Mouse (Mus musculus) hindbrain, embryonic 11.5 days (tissue): Measurements from ENCODE around the gene Zc3hav1l. TPM values are rescaled to one million over a fixed set of nuclear protein-coding genes. Genes with fewer than 3 reads are reported as not detected.

ENCODE experiments used
- ATAC-seq: fragments of 200-750 bp; cut with Nextera tagmentation; 2 replicates; pipeline ENCODE4 v1.8.0; 2017; ENCODE audit warnings: mild to moderate bottlenecking, moderate TSS enrichment, moderate library complexity; ENCODE audit not compliant: low FRiP score
- DNase-seq: peaks from one replicate; pipeline ENCODE4 v3.0.0-alpha.2; 2015; ENCODE audit warnings: low spot score
- H3K27ac ChIP-seq: fragments of 300-500 bp; sonication (generic); 2 replicates; pipeline ENCODE4 v1.5.1; 2014; ENCODE audit warnings: mild to moderate bottlenecking, low read depth, low read length
- H3K27me3 ChIP-seq: fragments of 300-500 bp; sonication (generic); 2 replicates; pipeline ENCODE4 v1.6.1; 2014; ENCODE audit warnings: mild to moderate bottlenecking, low read length, moderate library complexity, mixed read lengths; ENCODE audit not compliant: control insufficient read depth, insufficient read depth
- H3K36me3 ChIP-seq: fragments of 300-500 bp; sonication (generic); 2 replicates; pipeline ENCODE4 v1.6.1; 2014; ENCODE audit warnings: mild to moderate bottlenecking, low read length, moderate library complexity, mixed read lengths; ENCODE audit not compliant: control insufficient read depth, insufficient read depth
- H3K4me1 ChIP-seq: fragments of 300-500 bp; sonication (generic); replicated peaks from 2 replicates; pipeline ENCODE4 v1.6.1; 2014; ENCODE audit warnings: low read length, mixed read lengths; ENCODE audit not compliant: control insufficient read depth, insufficient read depth
- H3K4me2 ChIP-seq: fragments of 300-500 bp; sonication (generic); replicated peaks from 2 replicates; pipeline ENCODE4 v1.6.1; 2014; ENCODE audit warnings: mild to moderate bottlenecking, low read depth, low read length
- H3K4me3 ChIP-seq: fragments of 300-500 bp; sonication (generic); 2 replicates; pipeline ENCODE4 v1.5.1; 2014; ENCODE audit warnings: low read depth, low read length
- H3K9ac ChIP-seq: fragments of 300-500 bp; sonication (generic); 2 replicates; pipeline ENCODE4 v1.6.1; 2014; ENCODE audit warnings: low read depth, low read length
- H3K9me3 ChIP-seq: fragments of 300-500 bp; sonication (generic); 2 replicates; pipeline ENCODE4 v1.6.1; 2016; ENCODE audit warnings: low read length; ENCODE audit not compliant: control insufficient read depth
- WGBS: fragments of 180-500 bp; shearing (Covaris S2); extraction: QIAGEN DNeasy Blood & Tissue Kit; methylation state at CpG from one replicate; pipeline ENCODE4 v1.1.7; 2014; 5-methylcytosine and 5-hydroxymethylcytosine counted together
- polyA plus RNA-seq: library from polyadenylated mRNA; unstranded; fragments of >200 nt; fragmentation: Nextera tagmentation; extraction: Ambion mirVana; gene quantifications from 2 replicates; pipeline ENCODE4 v1.2.1, GENCODE M21; 2014

Gene Zc3hav1l
- polyA plus RNA-seq = 13.9 and 14.9 TPM in 2 replicates

DNA sequence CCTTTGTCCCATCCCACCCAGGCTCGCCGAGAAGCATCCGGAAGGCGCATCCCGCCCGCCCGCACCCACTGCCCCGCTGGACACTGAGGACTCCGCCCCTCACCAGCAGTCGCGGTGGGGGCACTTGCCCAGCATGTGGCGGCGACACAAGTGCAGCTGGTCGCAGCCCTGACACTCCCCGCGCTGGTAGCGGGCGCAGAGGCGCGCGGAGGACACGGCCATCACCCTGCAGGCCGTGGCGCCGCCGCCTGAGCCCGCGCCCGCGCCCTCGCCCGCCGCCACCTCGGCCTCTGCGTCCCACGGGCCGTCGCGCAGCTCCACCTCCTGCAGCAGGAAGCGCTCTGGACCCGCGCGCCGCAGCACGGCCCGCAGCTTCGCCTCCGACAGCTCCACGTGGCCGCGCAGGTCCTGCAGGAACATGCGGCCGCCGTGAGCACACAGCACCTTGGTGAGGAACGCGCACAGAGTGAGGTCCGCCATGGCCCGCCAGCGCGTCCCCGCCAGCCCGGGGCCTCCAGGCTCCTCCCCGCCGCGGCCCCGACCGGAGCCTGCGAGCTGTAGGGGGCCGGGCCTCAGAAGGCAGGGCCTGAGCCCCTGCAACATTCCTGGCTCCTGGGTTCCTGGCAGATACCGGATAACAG, at the start of gene Zc3hav1l:
Gene Zc3hav1l, minus strand, starts transcription at position 499 of the 641 bp plus-strand sequence.
- under 1% methylated on average over 53 of the region's 70 CpGs for WGBS
- Histone ChIP-seq H3K27me3 (no peaks in the 10 kb centered on the region), H3K27ac (peak within 1 kb of the TSS; percentile 94), H3K4me1 (no peaks in the 10 kb centered on the region), H3K36me3 (peaks cover 5% of the 10 kb centered on the region; the same call in 1 of the 2 replicates), H3K9ac (peak within 1 kb of the TSS; percentile 90), H3K4me2 (peak within 1 kb of the TSS; percentile 78), H3K4me3 (peak within 1 kb of the TSS; percentile 59), H3K9me3 (no peaks in the 10 kb centered on the region)
- ATAC-seq (peak; percentile 96), DNase-seq (peak; percentile 86)

GRCm38 (mm10) chr6:38347875-38348274, 48.8 kb upstream of the Zc3hav1l start:
- H3K27me3 ChIP-seq = peaks cover 17% of the 10 kb centered on the region
- H3K4me3 ChIP-seq = no peak overlapping the region
- DNase-seq (no peak), ATAC-seq (no peak)
- no peak overlapping the region for H3K4me2 ChIP-seq
- H3K9me3 ChIP-seq = no peaks in the 10 kb centered on the region
- H3K4me1 ChIP-seq = no peaks in the 10 kb centered on the region
- H3K27ac ChIP-seq = no peak overlapping the region
- H3K9ac ChIP-seq = no peak overlapping the region
- 76% methylated on average over 5 of the region's 5 CpGs for whole genome bisulfite sequencing
- no peaks in the 10 kb centered on the region for H3K36me3 ChIP-seq

DNA sequence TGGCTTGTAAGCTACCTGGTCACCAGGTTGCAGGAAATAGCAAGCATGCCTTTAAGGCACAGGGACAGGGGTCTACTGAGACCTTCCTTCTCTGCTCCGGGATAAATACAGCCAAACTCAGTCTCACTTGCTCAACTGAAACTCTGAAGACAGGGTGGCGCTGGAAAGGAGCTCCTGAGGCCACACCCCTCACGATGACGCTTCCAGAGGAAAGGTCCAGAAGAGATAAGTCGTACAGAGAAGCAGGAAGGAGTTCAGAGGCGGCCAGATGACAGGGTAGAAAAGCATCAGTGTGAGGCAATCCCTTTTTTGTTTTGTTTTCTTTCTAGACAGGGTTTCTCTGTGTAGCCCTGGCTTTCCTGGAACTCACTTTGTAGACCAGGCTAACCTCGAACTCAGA, 46.7 kb upstream of the Zc3hav1l start:
- Histone ChIP-seq H3K4me3 (no peak overlapping the region), H3K27ac (no peak overlapping the region), H3K9me3 (no peaks in the 10 kb centered on the region), H3K36me3 (no peaks in the 10 kb centered on the region), H3K4me1 (no peaks in the 10 kb centered on the region), H3K9ac (no peak overlapping the region), H3K4me2 (no peak overlapping the region), H3K27me3 (peaks cover 3% of the 10 kb centered on the region; the same call in 1 of the 2 replicates)
- ATAC-seq = no peak
- WGBS = 58% methylated on average over 7 of the region's 7 CpGs
- DNase-seq = no peak

GRCm38 (mm10) chr6:38344006-38344670, 45.1 kb upstream of the Zc3hav1l start:
- ATAC-seq (no peak), DNase-seq (no peak)
- 78% methylated on average over 7 of the region's 7 CpGs for WGBS
- Histone ChIP-seq H3K9me3 (no peaks in the 10 kb centered on the region), H3K4me3 (no peak overlapping the region), H3K9ac (no peak overlapping the region), H3K36me3 (no peaks in the 10 kb centered on the region), H3K27me3 (no peaks in the 10 kb centered on the region), H3K4me2 (no peak overlapping the region), H3K4me1 (no peaks in the 10 kb centered on the region), H3K27ac (no peak overlapping the region)

DNA sequence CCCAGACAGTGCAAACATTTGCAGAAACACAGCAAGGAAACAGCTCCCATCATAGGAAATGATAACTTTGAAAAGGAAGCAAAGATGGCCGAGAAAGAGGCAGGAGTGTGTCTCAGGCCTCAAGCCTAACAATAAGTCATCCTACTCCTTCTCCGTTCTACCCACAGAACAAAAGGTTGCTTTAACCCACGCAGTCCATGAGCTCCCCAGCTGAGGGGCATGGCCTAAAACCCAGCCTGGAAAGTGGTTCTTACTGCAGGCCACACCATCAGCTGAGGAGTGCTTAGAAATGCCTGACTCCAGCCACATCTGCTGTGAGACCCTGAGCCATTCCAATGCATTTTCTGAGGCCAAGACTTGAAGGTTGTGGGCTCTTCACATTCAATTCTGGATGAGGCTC, 44.5 kb upstream of the Zc3hav1l start:
- H3K9me3 ChIP-seq = no peaks in the 10 kb centered on the region
- no peak overlapping the region for H3K4me3 ChIP-seq
- no peaks in the 10 kb centered on the region for H3K27me3 ChIP-seq
- no peaks in the 10 kb centered on the region for H3K36me3 ChIP-seq
- no peak overlapping the region for H3K4me2 ChIP-seq
- H3K27ac ChIP-seq = no peak overlapping the region
- no peaks in the 10 kb centered on the region for H3K4me1 ChIP-seq
- no peak overlapping the region for H3K9ac ChIP-seq
- WGBS = 56% methylated on average over 3 of the region's 3 CpGs
- DNase-seq (no peak), ATAC-seq (no peak)

- WGBS = 83% methylated on average over 8 of the region's 8 CpGs
- ATAC-seq = no peak
- H3K9ac ChIP-seq = no peak overlapping the region
- DNase-seq = no peak
- no peak overlapping the region for H3K27ac ChIP-seq
- no peaks in the 10 kb centered on the region for H3K9me3 ChIP-seq
- no peak overlapping the region for H3K4me3 ChIP-seq
- no peaks in the 10 kb centered on the region for H3K36me3 ChIP-seq
- H3K27me3 ChIP-seq = no peaks in the 10 kb centered on the region
- H3K4me1 ChIP-seq = no peaks in the 10 kb centered on the region
- no peak overlapping the region for H3K4me2 ChIP-seq
These were observed 43.6 kb upstream of the Zc3hav1l start for GRCm38 (mm10) chr6:38342666-38342992.

DNA sequence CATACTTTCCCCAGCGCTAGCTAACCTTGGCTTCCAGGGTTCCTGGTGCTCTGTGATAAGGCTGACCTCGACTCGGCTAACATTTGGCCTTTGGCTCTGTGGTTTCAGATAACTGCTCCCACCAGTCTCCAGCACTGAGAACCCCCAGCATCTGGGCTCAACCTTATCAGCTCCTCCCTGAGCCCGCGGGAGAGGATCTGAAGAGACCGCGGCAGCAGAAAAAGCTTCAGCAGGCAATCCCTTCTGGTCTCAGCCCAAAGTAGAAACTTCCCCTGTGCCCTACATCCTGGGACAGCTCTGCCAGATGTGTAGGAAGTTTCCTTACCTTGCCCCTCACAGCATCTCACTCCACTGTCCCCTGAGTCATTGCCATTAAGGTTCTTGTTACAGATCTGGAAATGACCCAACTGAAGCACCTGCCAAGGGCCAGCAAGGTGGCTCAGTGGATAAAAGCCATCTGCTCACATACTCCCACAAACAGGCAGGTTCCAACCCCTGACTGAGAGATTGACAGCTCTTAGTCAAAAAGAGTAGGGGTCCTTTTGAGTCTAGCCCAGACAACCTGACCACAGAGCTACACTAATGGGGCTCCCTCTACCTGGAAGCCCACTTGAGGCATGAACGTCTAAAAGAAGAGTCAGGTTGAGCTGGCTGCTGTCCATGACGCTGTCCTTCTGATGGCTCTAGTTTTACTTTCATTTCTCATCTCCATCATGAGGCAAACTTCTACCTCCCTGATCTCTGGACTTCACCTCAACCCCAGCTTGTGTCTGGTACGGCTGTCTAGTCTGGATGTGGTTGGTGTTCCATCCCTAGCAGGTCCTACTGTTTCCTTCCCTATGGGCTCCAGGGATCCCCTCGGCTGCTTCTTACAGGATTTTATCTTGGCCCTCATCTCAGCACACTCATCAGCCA, 42.9 kb upstream of the Zc3hav1l start:
- no peak overlapping the region for H3K9ac ChIP-seq
- DNase-seq (no peak), ATAC-seq (no peak)
- H3K36me3 ChIP-seq = no peaks in the 10 kb centered on the region
- no peak overlapping the region for H3K4me2 ChIP-seq
- H3K9me3 ChIP-seq = no peaks in the 10 kb centered on the region
- 66% methylated on average over 11 of the region's 11 CpGs for WGBS
- H3K4me1 ChIP-seq = no peaks in the 10 kb centered on the region
- no peaks in the 10 kb centered on the region for H3K27me3 ChIP-seq
- H3K4me3 ChIP-seq = no peak overlapping the region
- H3K27ac ChIP-seq = no peak overlapping the region

DNA sequence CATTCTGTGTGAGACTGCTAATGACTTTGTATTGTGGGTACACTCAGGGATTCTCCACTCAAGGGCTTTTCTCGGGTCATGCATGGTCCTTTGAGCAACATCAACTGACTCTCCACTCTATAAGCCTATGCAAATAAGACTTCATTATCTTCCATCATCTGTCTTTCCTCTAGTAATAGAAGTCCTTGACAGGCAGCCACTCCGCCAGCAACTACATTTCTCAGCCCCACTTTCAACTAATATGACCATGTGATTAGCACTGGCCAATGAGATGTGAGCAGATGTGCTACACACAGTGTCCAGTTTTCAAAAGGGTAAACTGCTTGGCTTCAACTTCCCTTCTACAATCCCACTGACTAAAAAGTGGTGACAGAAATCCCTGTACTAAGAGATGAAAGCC, 40.0 kb upstream of the Zc3hav1l start:
- H3K36me3 ChIP-seq = no peaks in the 10 kb centered on the region
- H3K27me3 ChIP-seq = no peaks in the 10 kb centered on the region
- DNase-seq (no peak), ATAC-seq (no peak)
- no peak overlapping the region for H3K4me3 ChIP-seq
- WGBS = 70% methylated on average over 2 of the region's 2 CpGs
- no peak overlapping the region for H3K27ac ChIP-seq
- no peak overlapping the region for H3K9ac ChIP-seq
- no peaks in the 10 kb centered on the region for H3K9me3 ChIP-seq
- H3K4me2 ChIP-seq = no peak overlapping the region
- no peaks in the 10 kb centered on the region for H3K4me1 ChIP-seq
